Mouse (Mus musculus): ENCODE measurements at regions not wholly inside any gene's neighbourhood (a gene's known extent, or its start where the extent isn't known, plus 50 kb on each side); places are given as distances from the start of the nearest gene placed in this dataset.
A peak's percentile ranks its signal among the peaks of the same experiment; 100 is the strongest.

GRCm38 (mm10) chrX:95291676-95292075 is 95.0 kb upstream of the Arhgef9 start:
- no peak for DNase-seq
- intact Hi-C loops (cut with DNase I), result no loop called here

- intact Hi-C loops (cut with DNase I), result no loop called here
- DNase-seq, result no peak
Measured at GRCm38 (mm10) chrX:95282038-95282437, 85.4 kb upstream of the Arhgef9 start.

DNA sequence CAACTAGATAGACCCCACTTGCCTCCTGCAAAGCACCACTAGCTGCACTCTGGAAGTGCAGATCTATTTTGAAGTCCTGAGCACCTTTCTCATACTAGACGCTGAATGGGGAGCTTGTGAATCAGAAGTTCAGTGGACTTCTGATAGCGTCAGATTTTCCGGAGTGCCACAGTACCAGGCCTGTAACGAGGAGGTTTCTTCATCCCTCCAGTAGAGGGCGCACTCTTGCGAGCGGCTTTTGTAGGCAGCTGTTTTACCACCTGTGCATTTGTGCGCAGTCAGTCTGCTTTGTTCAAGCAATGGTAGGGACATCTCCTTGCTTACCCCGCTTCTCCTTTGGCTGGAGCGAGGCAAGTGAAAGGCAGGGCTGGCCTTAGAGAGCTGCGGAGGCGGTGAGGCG is 56.9 kb upstream of the Arhgef9 start:
- DNase-seq, result peak; percentile 2
- intact Hi-C loops (cut with DNase I), result no loop called here

Measured in left cerebral cortex, postnatal 4 days (tissue).